Comparison of ENCODE assay signal across 8 mouse cellular contexts in genomic region chr16:70313496-70313885, GRCm38 (mm10). TPM values are rescaled to one million over a fixed set of nuclear protein-coding genes. Genes with fewer than 3 reads are reported as not detected.
DNase-seq lines count a peak whose midpoint lies in the region; ATAC-seq and TF ChIP-seq lines count a peak whose summit lies in the region.

No protein-coding gene starts in this region.

- H3K4me3 ChIP-seq in lung, embryonic 15.5 days = peak overlapping the region; percentile 70
- peak overlapping the region; percentile 65 for H3K4me3 ChIP-seq in embryonic facial prominence, embryonic 14.5 days (ENCODE audit: low read depth, low read length)
- peak overlapping the region; percentile 72 for H3K4me3 ChIP-seq in intestine, postnatal 0 days (ENCODE audit: low read depth, low read length)
- H3K4me3 ChIP-seq in neural tube, embryonic 14.5 days (ENCODE audit: low read depth, low read length) = peak overlapping the region; percentile 77

- no peaks in the 10 kb centered on the region for H3K27me3 ChIP-seq in lung, embryonic 15.5 days
- no peaks in the 10 kb centered on the region for H3K27me3 ChIP-seq in embryonic facial prominence, embryonic 14.5 days (replicated peaks; ENCODE audit: control insufficient read depth, insufficient read depth, low read length)
- no peaks in the 10 kb centered on the region for H3K27me3 ChIP-seq in intestine, postnatal 0 days (replicated peaks; ENCODE audit: control insufficient read depth, insufficient read depth, low read length)
- H3K27me3 ChIP-seq in neural tube, embryonic 14.5 days (ENCODE audit: control insufficient read depth, insufficient read depth, low read length) = no peaks in the 10 kb centered on the region

- H3K27ac ChIP-seq in lung, embryonic 15.5 days = peak overlapping the region; percentile 97
- H3K27ac ChIP-seq in embryonic facial prominence, embryonic 14.5 days (replicated peaks; ENCODE audit: low read depth, low read length) = peak overlapping the region; percentile 91; the same call in 1 of the 2 replicates
- H3K27ac ChIP-seq in intestine, postnatal 0 days (ENCODE audit: low read depth, low read length) = peak overlapping the region; percentile 92
- H3K27ac ChIP-seq in neural tube, embryonic 14.5 days (ENCODE audit: low read depth, low read length) = peak overlapping the region; percentile 88; the same call in 1 of the 2 replicates

- no peaks in the 10 kb centered on the region for H3K9me3 ChIP-seq in lung, embryonic 15.5 days
- H3K9me3 ChIP-seq in embryonic facial prominence, embryonic 14.5 days (ENCODE audit: control insufficient read depth, low read length) = no peaks in the 10 kb centered on the region
- no peaks in the 10 kb centered on the region for H3K9me3 ChIP-seq in intestine, postnatal 0 days (ENCODE audit: control insufficient read depth)
- no peaks in the 10 kb centered on the region for H3K9me3 ChIP-seq in neural tube, embryonic 14.5 days (ENCODE audit: control insufficient read depth, low read length)

- no peak for TF ChIP-seq CTCF in intestine, postnatal 0 days (IDR thresholded peaks at IDR 0.05; ENCODE audit: low read depth)

- DNase-seq in lung, adult 18-20 months = no peak
- no peak for DNase-seq in embryonic facial prominence, embryonic 14.5 days (ENCODE audit: low spot score)
- DNase-seq in thymus, adult 18-20 months = no peak
- DNase-seq in frontal cortex, postnatal 10 days (ENCODE audit: low spot score in 2 of 2) = no peak
- no peak for DNase-seq in cerebellum, adult 8-10 months

- peak overlapping the region; percentile 93 for H3K9ac ChIP-seq in lung, embryonic 15.5 days
- peak overlapping the region; percentile 89 for H3K9ac ChIP-seq in embryonic facial prominence, embryonic 14.5 days (ENCODE audit: low read depth, low read length)
- H3K9ac ChIP-seq in intestine, postnatal 0 days (ENCODE audit: low read depth, low read length) = peak overlapping the region; percentile 82
- H3K9ac ChIP-seq in neural tube, embryonic 14.5 days (replicated peaks; ENCODE audit: low read depth, low read length) = peak overlapping the region; percentile 92

- H3K4me2 ChIP-seq in lung, embryonic 15.5 days = peak overlapping the region; percentile 56
- H3K4me2 ChIP-seq in embryonic facial prominence, embryonic 14.5 days (ENCODE audit: low read depth, low read length) = peak overlapping the region; percentile 59
- peak overlapping the region; percentile 62 for H3K4me2 ChIP-seq in intestine, postnatal 0 days (replicated peaks; ENCODE audit: low read depth)
- H3K4me2 ChIP-seq in neural tube, embryonic 14.5 days (ENCODE audit: low read depth, low read length) = peak overlapping the region; percentile 63

- 0 out of 2 replicates have a peak, but pooled peaks cover 5% of the 10 kb centered on the region for H3K4me1 ChIP-seq in lung, embryonic 15.5 days
- H3K4me1 ChIP-seq in embryonic facial prominence, embryonic 14.5 days (ENCODE audit: control insufficient read depth, insufficient read depth, low read length) = no peaks in the 10 kb centered on the region
- no peaks in the 10 kb centered on the region for H3K4me1 ChIP-seq in intestine, postnatal 0 days (replicated peaks; ENCODE audit: control insufficient read depth, insufficient read depth, low read length)
- no peaks in the 10 kb centered on the region for H3K4me1 ChIP-seq in neural tube, embryonic 14.5 days (ENCODE audit: control insufficient read depth, insufficient read depth, low read length)

- no peaks in the 10 kb centered on the region for H3K36me3 ChIP-seq in lung, embryonic 15.5 days
- no peaks in the 10 kb centered on the region for H3K36me3 ChIP-seq in embryonic facial prominence, embryonic 14.5 days (ENCODE audit: control insufficient read depth, insufficient read depth, low read length)
- H3K36me3 ChIP-seq in intestine, postnatal 0 days (ENCODE audit: control insufficient read depth, insufficient read depth) = no peaks in the 10 kb centered on the region
- H3K36me3 ChIP-seq in neural tube, embryonic 14.5 days (ENCODE audit: control insufficient read depth, insufficient read depth, low read length) = no peaks in the 10 kb centered on the region

- ATAC-seq in lung, embryonic 15.5 days (ENCODE audit: borderline replicate concordance, extremely low read depth, low FRiP score, low TSS enrichment) = no peak
- no peak for ATAC-seq in embryonic facial prominence, embryonic 14.5 days (ENCODE audit: low read depth)
- ATAC-seq in intestine, postnatal 0 days = no peak
- peak; percentile 1; the same call in 1 of the 2 replicates for ATAC-seq in neural tube, embryonic 14.5 days (ENCODE audit: low read depth)

- 2% methylated on average over 7 of the region's 7 CpGs for WGBS in lung, embryonic 15.5 days
- WGBS in embryonic facial prominence, embryonic 14.5 days = 2% methylated on average over 7 of the region's 7 CpGs
- under 1% methylated on average over 7 of the region's 7 CpGs for WGBS in intestine, postnatal 0 days
- WGBS in neural tube, embryonic 14.5 days = 2% methylated on average over 7 of the region's 7 CpGs

RNA-seq across cellular contexts. Expression of gene Gbe1, which starts 0.3 kb away (rescaled TPM):
- polyA plus RNA-seq in lung, embryonic 15.5 days (2015; fragmentation: Nextera tagmentation; extraction: Ambion mirVana) = 23.9 and 26.0 TPM in 2 replicates
- polyA plus RNA-seq in embryonic facial prominence, embryonic 14.5 days (2014; fragmentation: Nextera tagmentation; extraction: Ambion mirVana) = 17.6 and 18.4 TPM in 2 replicates
- 25.7 and 26.1 TPM in 2 replicates for polyA plus RNA-seq in intestine, postnatal 0 days (2015; fragmentation: Nextera tagmentation; extraction: Ambion mirVana)
- polyA plus RNA-seq in neural tube, embryonic 14.5 days (2014; fragmentation: Nextera tagmentation; extraction: Ambion mirVana) = 10.9 and 12.7 TPM in 2 replicates
